Mouse (Mus musculus) small intestine, adult 2 months (tissue): ENCODE results near the gene Ahcyl1. TPM values are rescaled to one million over a fixed set of nuclear protein-coding genes. Genes with fewer than 3 reads are reported as not detected.

ENCODE experiments used
- H3K27ac ChIP-seq: fragments of 200-500 bp; 2 replicates; pipeline ENCODE4 v1.5.1; 2012; ENCODE audit warnings: low read depth, low read length, control low read depth, inconsistent platforms; ENCODE audit not compliant: insufficient read depth
- H3K27me3 ChIP-seq: fragments of 200-500 bp; 2 replicates; pipeline ENCODE4 v1.6.1; 2012; ENCODE audit warnings: mild to moderate bottlenecking, moderate library complexity, low read length, inconsistent platforms; ENCODE audit not compliant: control insufficient read depth, insufficient read depth
- H3K36me3 ChIP-seq: fragments of 200-500 bp; 2 replicates; pipeline ENCODE4 v1.6.1; 2012; ENCODE audit warnings: mild to moderate bottlenecking, low read length, control low read depth, inconsistent platforms; ENCODE audit not compliant: control insufficient read depth, insufficient read depth
- H3K4me1 ChIP-seq: fragments of 200-500 bp; 2 replicates; pipeline ENCODE4 v1.6.1; 2012; ENCODE audit warnings: low read length, inconsistent platforms, mixed read lengths; ENCODE audit not compliant: control insufficient read depth, insufficient read depth, insufficient read length
- H3K4me3 ChIP-seq: fragments of 200-500 bp; 2 replicates; pipeline ENCODE4 v1.5.1; 2012; ENCODE audit warnings: low read depth, mild to moderate bottlenecking, control low read depth, inconsistent platforms, low read length, moderate library complexity
- CTCF ChIP-seq: fragments of 200-500 bp; IDR thresholded peaks from 2 replicates; pipeline ENCODE4 v1.5.1; 2012; ENCODE audit warnings: low read depth, mild to moderate bottlenecking, control low read depth, inconsistent platforms, low read length, moderate library complexity, mixed read lengths; ENCODE audit not compliant: insufficient replicate concordance, insufficient read length; ENCODE audit errors: extremely low read depth
- POLR2A ChIP-seq: fragments of 200-500 bp; IDR thresholded peaks from 2 replicates; pipeline ENCODE4 v1.6.1; 2012; ENCODE audit warnings: low read depth, mild to moderate bottlenecking, control low read depth, inconsistent platforms, low read length, moderate library complexity
- WGBS: fragments of 180-500 bp; shearing (Covaris S2); methylation state at CpG from one replicate; pipeline ENCODE4 v1.1.7; 2018; 5-methylcytosine and 5-hydroxymethylcytosine counted together
- polyA plus RNA-seq: library from polyadenylated mRNA; depleted of rRNA; stranded (reverse); fragments of >200 nt; gene quantifications from 2 replicates; pipeline ENCODE4 v1.2.3, GENCODE M21; 2012

The Ahcyl1 gene
- polyA plus RNA-seq, 1 experiment, result 31.6 TPM

DNA sequence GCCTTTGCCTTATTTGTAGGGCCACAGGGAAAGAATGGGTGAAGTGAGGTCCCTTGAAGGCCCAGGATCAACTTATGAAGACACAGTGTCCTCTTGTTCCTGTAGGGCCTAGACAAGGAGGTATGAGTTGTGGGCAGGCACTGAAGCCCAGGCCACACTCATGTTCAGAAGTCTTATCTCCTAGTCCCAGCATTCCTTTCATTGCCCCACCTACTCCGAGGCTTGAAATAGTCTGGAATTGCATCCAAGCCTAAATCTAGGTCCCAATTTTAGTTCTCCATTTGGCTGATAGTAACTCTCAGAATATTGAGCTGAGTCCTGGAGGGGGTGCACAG lies 8.0 kb upstream of the Ahcyl1 start:
- no peak overlapping the region for H3K4me3 ChIP-seq
- no peaks in the 10 kb centered on the region for H3K36me3 ChIP-seq
- 60% methylated on average over 1 of the region's 1 CpGs for WGBS
- peaks cover 3% of the 10 kb centered on the region; the same call in 1 of the 2 replicates for H3K4me1 ChIP-seq
- no peaks in the 10 kb centered on the region for H3K27me3 ChIP-seq
- 0 out of 2 replicates have a peak overlapping the region, but pooled peaks have one; percentile 2 for H3K27ac ChIP-seq
- TF ChIP-seq POLR2A (no peak), CTCF (no peak)

DNA sequence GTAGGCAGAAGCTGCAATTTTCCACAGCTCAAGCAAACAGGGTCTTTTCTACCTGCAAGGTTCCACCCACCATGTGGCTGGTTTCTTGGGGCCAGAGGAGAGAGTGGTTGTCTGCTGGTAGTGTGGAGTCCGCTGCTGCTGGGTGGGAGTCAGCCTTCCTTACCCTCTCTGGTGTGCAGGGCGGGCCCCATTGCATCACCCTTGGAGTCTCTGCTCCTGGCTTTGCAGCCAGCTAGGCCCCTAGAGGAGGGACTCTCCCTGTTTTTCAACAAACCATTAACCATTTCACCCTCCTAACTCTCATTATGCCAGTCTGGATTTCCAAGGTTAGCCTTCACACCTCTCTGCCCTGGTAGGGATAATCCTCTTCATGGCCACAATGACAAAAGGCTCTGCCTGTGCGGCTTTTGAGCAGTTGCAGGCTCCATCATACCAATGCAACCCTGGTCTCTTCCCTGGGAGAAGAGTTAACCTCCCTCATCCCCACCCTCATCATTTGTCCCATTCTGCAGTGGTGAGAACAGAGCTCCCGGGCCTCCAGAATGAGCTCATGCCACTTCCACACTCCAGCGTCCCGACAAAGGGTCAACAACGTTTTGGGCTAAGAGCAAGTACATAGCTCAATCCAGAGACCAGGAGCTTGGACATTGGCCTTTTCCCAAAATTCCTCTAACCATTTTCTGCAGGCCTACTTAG lies 7.5 kb upstream of the Ahcyl1 start:
- H3K27ac ChIP-seq, result 0 out of 2 replicates have a peak overlapping the region, but pooled peaks have one; percentile 2
- no peaks in the 10 kb centered on the region for H3K27me3 ChIP-seq
- TF ChIP-seq CTCF (no peak), POLR2A (no peak)
- 80% methylated on average over 7 of the region's 7 CpGs for WGBS
- no peaks in the 10 kb centered on the region for H3K36me3 ChIP-seq
- H3K4me1 ChIP-seq, result peaks cover 7% of the 10 kb centered on the region; the same call in 1 of the 2 replicates
- H3K4me3 ChIP-seq, result no peak overlapping the region

DNA sequence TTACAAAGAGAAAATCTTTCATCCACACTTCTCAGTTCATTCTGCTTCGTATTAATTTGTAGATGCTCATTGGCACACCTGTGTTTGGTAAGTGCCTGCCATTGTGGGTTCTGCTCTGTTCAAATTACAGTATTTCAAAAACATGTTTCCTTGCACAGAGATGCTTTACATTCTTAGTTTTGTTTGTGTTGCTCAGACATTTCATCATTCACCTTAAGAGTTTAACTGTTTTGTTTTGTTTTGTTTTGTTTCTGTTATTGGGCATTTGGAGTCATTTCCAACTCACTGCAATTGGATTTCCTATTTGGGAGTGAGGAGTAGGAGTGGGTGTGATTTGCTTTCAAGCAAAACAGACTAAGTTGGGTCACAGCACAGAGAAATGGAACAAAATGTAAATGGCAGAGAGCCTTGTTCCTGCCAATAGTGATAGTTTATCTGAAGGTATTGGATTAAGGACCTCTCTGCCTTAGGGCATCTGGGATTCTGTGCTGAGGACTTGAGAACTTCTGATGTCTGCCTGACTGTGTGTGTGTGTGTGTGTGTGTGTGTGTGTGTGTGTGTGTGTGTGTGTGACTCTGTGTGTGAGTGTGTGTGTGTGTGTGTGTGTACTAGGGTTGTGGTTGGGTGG lies 5.5 kb upstream of the Ahcyl1 start:
- Histone ChIP-seq H3K4me1 (peaks cover 11% of the 10 kb centered on the region; the same call in 1 of the 2 replicates), H3K36me3 (no peaks in the 10 kb centered on the region), H3K27ac (no peak overlapping the region), H3K4me3 (no peak overlapping the region), H3K27me3 (no peaks in the 10 kb centered on the region)
- TF ChIP-seq CTCF (no peak), POLR2A (no peak)
- 80% methylated on average over 1 of the region's 1 CpGs for WGBS

DNA sequence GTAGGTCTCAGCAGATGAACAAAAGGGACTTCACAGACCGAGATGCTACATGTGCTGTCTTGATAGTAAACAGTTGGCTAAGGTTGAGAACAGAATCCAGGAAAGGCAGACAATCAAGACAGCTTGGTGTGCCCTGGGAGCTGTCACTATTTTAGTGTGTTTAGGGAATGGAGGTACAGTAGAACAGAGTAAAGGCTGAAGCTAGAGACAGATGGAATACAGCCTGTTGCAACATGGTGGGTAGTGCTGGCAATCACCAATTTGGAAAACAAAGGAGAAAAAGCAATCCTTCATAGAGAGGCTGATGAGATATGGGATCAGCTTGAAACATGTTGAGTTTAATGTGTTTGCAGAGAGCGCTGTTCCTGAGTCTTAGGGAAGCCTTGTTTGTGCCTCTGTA lies 4.3 kb upstream of the Ahcyl1 start:
- H3K27ac ChIP-seq, result no peak overlapping the region
- H3K27me3 ChIP-seq, result no peaks in the 10 kb centered on the region
- no peak for TF ChIP-seq POLR2A
- TF ChIP-seq CTCF, result no peak
- no peaks in the 10 kb centered on the region for H3K36me3 ChIP-seq
- H3K4me1 ChIP-seq, result peaks cover 14% of the 10 kb centered on the region; the same call in 1 of the 2 replicates
- 95% methylated on average over 2 of the region's 2 CpGs for WGBS
- H3K4me3 ChIP-seq, result no peak overlapping the region

DNA sequence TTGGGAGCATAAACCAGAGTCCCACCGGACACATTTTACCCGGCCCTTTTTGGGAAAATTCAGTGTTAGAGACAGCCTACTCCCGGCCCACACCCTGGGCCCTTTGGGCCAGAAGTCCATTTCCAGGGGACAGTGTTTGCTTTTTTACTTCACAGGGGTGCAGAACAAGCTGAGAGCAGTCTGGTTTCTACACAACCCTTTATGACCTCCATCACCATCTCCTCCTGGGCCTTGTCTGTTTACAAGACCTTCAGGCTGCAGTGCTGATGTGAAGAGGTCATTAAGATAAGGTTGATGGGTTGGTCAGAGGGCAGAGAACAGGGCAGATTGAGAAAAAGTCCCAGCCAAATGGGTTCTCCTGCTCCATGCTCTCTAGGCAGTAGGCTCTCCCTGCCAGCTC lies 550 bp upstream of the Ahcyl1 start:
- TF ChIP-seq CTCF, result no peak
- TF ChIP-seq POLR2A, result no peak
- 25% methylated on average over 3 of the region's 3 CpGs for WGBS
- Histone ChIP-seq H3K36me3 (no peaks in the 10 kb centered on the region; the same call in 1 of the 2 replicates), H3K27ac (peak overlapping the region; percentile 53; the same call in 1 of the 2 replicates), H3K27me3 (no peaks in the 10 kb centered on the region), H3K4me3 (no peak overlapping the region), H3K4me1 (peaks cover 17% of the 10 kb centered on the region; the same call in 1 of the 2 replicates)

DNA sequence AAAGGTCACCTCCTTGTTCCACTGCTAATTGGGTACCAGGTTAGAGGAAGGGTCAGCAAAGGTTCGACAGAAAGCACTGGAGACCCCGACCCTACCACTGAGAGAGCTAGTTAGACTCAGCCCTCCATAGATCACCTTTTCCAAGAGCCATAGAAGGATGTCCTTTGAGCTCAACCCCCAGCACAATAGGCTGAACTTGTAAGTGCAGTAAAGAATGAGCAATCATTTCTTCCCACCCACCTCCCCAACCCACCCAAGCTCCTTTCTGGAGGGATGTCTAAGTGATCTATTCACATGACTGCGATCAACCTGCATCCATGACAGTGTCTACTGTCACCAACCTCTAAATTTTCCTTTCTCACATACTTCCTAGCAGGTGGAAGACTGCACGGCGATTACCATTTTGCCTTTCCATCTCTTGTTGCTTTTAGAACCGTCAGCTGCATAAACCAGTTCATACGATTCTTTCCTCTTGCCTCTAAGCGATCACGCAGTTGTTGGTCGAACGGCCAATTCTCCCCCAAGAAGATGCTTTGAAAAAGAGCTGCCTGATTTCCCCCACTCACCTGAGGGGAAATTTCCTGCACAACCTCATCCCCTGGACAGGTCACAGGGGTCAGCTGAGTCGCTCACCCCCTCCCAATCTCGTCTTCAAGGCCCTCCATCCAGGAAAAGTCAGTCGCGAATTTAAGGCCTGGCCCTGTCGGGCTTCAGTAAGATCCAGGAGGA lies 977 bp downstream of the Ahcyl1 start:
- peaks cover 2% of the 10 kb centered on the region; the same call in 1 of the 2 replicates for H3K36me3 ChIP-seq
- TF ChIP-seq CTCF (no peak), POLR2A (no peak)
- WGBS, result under 1% methylated on average over 16 of the region's 16 CpGs
- H3K4me1 ChIP-seq, result peaks cover 22% of the 10 kb centered on the region; the same call in 1 of the 2 replicates
- H3K4me3 ChIP-seq, result peak overlapping the region; percentile 88
- H3K27me3 ChIP-seq, result no peaks in the 10 kb centered on the region
- peak overlapping the region; percentile 74 for H3K27ac ChIP-seq

DNA sequence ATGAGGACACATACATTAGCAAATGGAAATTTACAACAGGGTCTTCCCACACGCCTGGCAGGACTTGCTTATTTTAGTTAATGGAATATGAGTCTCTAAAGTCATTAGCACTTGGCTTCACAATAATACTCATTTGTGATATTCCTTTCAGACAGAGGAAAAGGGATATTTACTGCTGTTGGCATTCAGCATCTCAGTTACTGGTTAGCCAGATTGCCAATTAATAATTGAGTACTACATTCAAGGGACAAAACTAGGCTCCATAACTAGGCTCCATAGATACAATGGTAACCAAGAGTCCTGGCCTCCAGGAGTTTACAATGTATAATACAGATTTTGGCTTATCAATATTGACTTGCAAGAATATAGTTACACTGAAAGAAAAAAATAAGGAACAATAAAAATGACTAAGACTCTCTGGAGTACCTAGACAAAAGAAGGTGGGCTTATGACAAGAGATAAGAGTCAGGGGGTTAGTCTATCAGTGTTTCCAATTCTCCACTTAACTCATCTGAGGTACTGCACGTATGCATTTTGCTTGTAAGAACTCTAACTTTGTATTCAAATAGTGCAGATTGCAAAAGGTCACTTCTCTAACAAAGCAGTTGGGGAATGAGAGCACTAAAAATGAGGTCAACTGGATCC lies 2.0 kb downstream of the Ahcyl1 start:
- WGBS, result 27% methylated on average over 2 of the region's 2 CpGs
- Histone ChIP-seq H3K4me1 (peaks cover 21% of the 10 kb centered on the region; the same call in 1 of the 2 replicates), H3K27me3 (no peaks in the 10 kb centered on the region), H3K4me3 (no peak overlapping the region), H3K27ac (peak overlapping the region; percentile 39; the same call in 1 of the 2 replicates), H3K36me3 (peaks cover 2% of the 10 kb centered on the region; the same call in 1 of the 2 replicates)
- TF ChIP-seq CTCF (no peak), POLR2A (no peak)
